Mouse (Mus musculus) monocyte, adult 5-6 weeks (primary cell): ENCODE measurements around the gene Olfr969. TPM values are rescaled to one million over a fixed set of nuclear protein-coding genes. Genes with fewer than 3 reads are reported as not detected.
"Not testable (repeated sequence)": the region's sequence is repeated elsewhere in the genome, so short reads cannot be mapped to it uniquely, and the experiment has no call there.

ENCODE experiments used
- ATAC-seq: fragments of 153-309, 156-312 bp; replicated peaks from 2 replicates; pipeline ENCODE4 v1.8.0; 2017; ENCODE audit warnings: mild to moderate bottlenecking; ENCODE audit not compliant: low TSS enrichment, insufficient number of reproducible peaks, severe bottlenecking, poor library complexity, low FRiP score
- total RNA-seq: library from RNA; stranded (forward); fragments of 200-1000, 200-491, 200-594 nt; gene quantifications from 3 replicates; pipeline ENCODE4 v1.2.3, GENCODE M21; 2017

Gene Olfr969
- not detected in 3 replicates for total RNA-seq

- no peak for ATAC-seq
Measured at GRCm38 (mm10) chr9:39790558-39790957, at the start of gene Olfr969. Gene Olfr969, plus strand, starts transcription at chr9:39790945.

- ATAC-seq: no peak
Measured at GRCm38 (mm10) chr9:39745949-39746348, 44.8 kb upstream of the Olfr969 start, which contains the start of gene Olfr967. Gene Olfr967, plus strand, starts transcription at chr9:39746249.

- no peak for ATAC-seq
Measured at GRCm38 (mm10) chr9:39746428-39746827, 44.3 kb upstream of the Olfr969 start.

GRCm38 (mm10) chr9:39783153-39783552, 7.6 kb upstream of the Olfr969 start, which contains the start of gene Olfr968:
Gene Olfr968, minus strand, starts transcription at chr9:39783253.
- no peak for ATAC-seq

GRCm38 (mm10) chr9:39808560-39808959, 17.8 kb downstream of the Olfr969 start, which contains the start of gene Olfr970:
Gene Olfr970, plus strand, starts transcription at chr9:39808860.
- no peak for ATAC-seq

GRCm38 (mm10) chr9:39836576-39836975, 45.8 kb downstream of the Olfr969 start, which contains the start of gene Olfr971:
Gene Olfr971, plus strand, starts transcription at chr9:39836876.
- not testable (repeated sequence) for ATAC-seq

Other genes starting within 250 kb of the Olfr969 start
- not detected in 3 replicates for gene Olfr958, start 236.9 kb upstream of the Olfr969 start, total RNA-seq
- gene Olfr959, start 215.4 kb upstream of the Olfr969 start, total RNA-seq: not detected in 3 replicates
- not detected in 3 replicates for gene AW551984, start 186.5 kb upstream of the Olfr969 start, total RNA-seq
- not detected in 3 replicates for gene Olfr148, start 180.3 kb upstream of the Olfr969 start, total RNA-seq
- gene Olfr960, start 169.6 kb upstream of the Olfr969 start, total RNA-seq: not detected in 3 replicates
- not detected in 3 replicates for gene Olfr961, start 145.9 kb upstream of the Olfr969 start, total RNA-seq
- not detected in 3 replicates for gene Olfr963, start 123.7 kb upstream of the Olfr969 start, total RNA-seq
- not detected in 3 replicates for gene Olfr149, start 83.8 kb upstream of the Olfr969 start, total RNA-seq
- gene Olfr965, start 79.6 kb upstream of the Olfr969 start, total RNA-seq: not detected in 3 replicates
- not detected in 3 replicates for gene Olfr150, start 60.0 kb upstream of the Olfr969 start, total RNA-seq
- 1.1 TPM in 1 of 3 replicates, not detected in the others for gene Olfr967, start 44.7 kb upstream of the Olfr969 start, total RNA-seq
- not detected in 3 replicates for gene Olfr968, start 7.7 kb upstream of the Olfr969 start, total RNA-seq
- not detected in 3 replicates for gene Olfr970, start 17.9 kb downstream of the Olfr969 start, total RNA-seq
- gene Olfr971, start 45.9 kb downstream of the Olfr969 start, total RNA-seq: not detected in 3 replicates
- not detected in 3 replicates for gene Olfr972, start 75.5 kb downstream of the Olfr969 start, total RNA-seq
- gene Olfr229, start 116.4 kb downstream of the Olfr969 start, total RNA-seq: not detected in 3 replicates
- gene Olfr974, start 146.6 kb downstream of the Olfr969 start, total RNA-seq: not detected in 3 replicates
- not detected in 3 replicates for gene Olfr975, start 161.1 kb downstream of the Olfr969 start, total RNA-seq
- not detected in 3 replicates for gene Olfr976, start 170.2 kb downstream of the Olfr969 start, total RNA-seq
- gene Olfr978, start 201.2 kb downstream of the Olfr969 start, total RNA-seq: not detected in 3 replicates
- gene Olfr979, start 212.5 kb downstream of the Olfr969 start, total RNA-seq: not detected in 3 replicates
- gene Olfr980, start 218.6 kb downstream of the Olfr969 start, total RNA-seq: not detected in 3 replicates
- gene Olfr981, start 230.5 kb downstream of the Olfr969 start, total RNA-seq: not detected in 3 replicates